Mouse (Mus musculus) intestine, postnatal 0 days (tissue): ENCODE measurements at regions not wholly inside any gene's neighbourhood (a gene's known extent, or its start where the extent isn't known, plus 50 kb on each side); places are given as distances from the start of the nearest gene placed in this dataset.

ENCODE experiments used
- ATAC-seq: fragments of 200-750 bp; cut with Nextera tagmentation; 2 replicates; pipeline ENCODE4 v1.8.0; 2017; ENCODE audit warnings: mild to moderate bottlenecking, moderate TSS enrichment, moderate library complexity
- H3K27ac ChIP-seq: fragments of 300-500 bp; sonication (generic); 2 replicates; pipeline ENCODE4 v1.5.1; 2014; ENCODE audit warnings: mild to moderate bottlenecking, low read depth, low read length, moderate library complexity
- H3K27me3 ChIP-seq: fragments of 300-500 bp; sonication (generic); replicated peaks from 2 replicates; pipeline ENCODE4 v1.6.1; 2014; ENCODE audit warnings: low read length, mixed read lengths; ENCODE audit not compliant: control insufficient read depth, insufficient read depth
- H3K36me3 ChIP-seq: fragments of 300-500 bp; sonication (generic); 2 replicates; pipeline ENCODE4 v1.6.1; 2014; ENCODE audit warnings: mild to moderate bottlenecking, moderate library complexity; ENCODE audit not compliant: control insufficient read depth, insufficient read depth
- H3K4me1 ChIP-seq: fragments of 300-500 bp; sonication (generic); replicated peaks from 2 replicates; pipeline ENCODE4 v1.6.1; 2014; ENCODE audit warnings: antibody characterized with exemption, low read length, mixed read lengths; ENCODE audit not compliant: control insufficient read depth, insufficient read depth
- H3K4me2 ChIP-seq: fragments of 300-500 bp; sonication (generic); replicated peaks from 2 replicates; pipeline ENCODE4 v1.6.1; 2014; ENCODE audit warnings: low read depth, mild to moderate bottlenecking, moderate library complexity
- H3K4me3 ChIP-seq: fragments of 300-500 bp; sonication (generic); 2 replicates; pipeline ENCODE4 v1.5.1; 2014; ENCODE audit warnings: low read depth, low read length
- H3K9ac ChIP-seq: fragments of 300-500 bp; sonication (generic); 2 replicates; pipeline ENCODE4 v1.6.1; 2014; ENCODE audit warnings: mild to moderate bottlenecking, low read depth, low read length
- H3K9me3 ChIP-seq: fragments of 300-500 bp; sonication (generic); 2 replicates; pipeline ENCODE4 v1.6.1; 2016; ENCODE audit warnings: mixed run types; ENCODE audit not compliant: control insufficient read depth
- CTCF ChIP-seq: sonication (generic); IDR thresholded peaks from 2 replicates; pipeline ENCODE4 v1.5.1; 2016; ENCODE audit warnings: low read depth, mild to moderate bottlenecking, control low read depth, antibody characterized with exemption, moderate library complexity
- WGBS: fragments of 180-500 bp; shearing (Covaris S2); extraction: QIAGEN DNeasy Blood & Tissue Kit; methylation state at CpG from one replicate; pipeline ENCODE4 v1.1.7; 2014; 5-methylcytosine and 5-hydroxymethylcytosine counted together

- Histone ChIP-seq H3K9ac (no peak overlapping the region), H3K27me3 (no peaks in the 10 kb centered on the region), H3K36me3 (no peaks in the 10 kb centered on the region), H3K9me3 (no peaks in the 10 kb centered on the region), H3K4me2 (no peak overlapping the region), H3K4me1 (no peaks in the 10 kb centered on the region), H3K4me3 (no peak overlapping the region), H3K27ac (no peak overlapping the region)
- 54% methylated on average over 6 of the region's 6 CpGs for WGBS
- TF ChIP-seq CTCF = no peak
- no peak for ATAC-seq
These were observed 50.8 kb upstream of the Spred1 start for GRCm38 (mm10) chr2:117070348-117070747.

DNA sequence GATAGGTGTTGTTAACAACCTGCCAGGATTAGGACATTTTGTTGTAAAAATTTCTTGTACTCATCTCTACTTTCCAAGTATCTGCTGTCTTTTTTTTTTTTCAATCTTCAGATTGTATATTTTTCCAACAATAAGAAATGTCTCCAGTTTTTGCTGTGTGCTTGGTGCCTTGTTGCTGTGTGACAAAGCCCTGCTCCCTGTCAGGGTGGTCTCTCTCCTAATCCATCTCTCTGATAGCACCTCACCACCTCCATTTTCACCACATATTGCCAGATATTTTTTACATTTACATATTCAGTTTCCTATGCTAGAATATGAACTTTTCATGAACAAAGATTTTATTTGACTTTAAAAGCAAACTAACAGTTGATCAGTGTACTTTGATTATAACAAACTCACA lies 50.1 kb upstream of the Spred1 start:
- Histone ChIP-seq H3K27ac (no peak overlapping the region), H3K9ac (no peak overlapping the region), H3K4me2 (no peak overlapping the region), H3K4me3 (no peak overlapping the region), H3K36me3 (no peaks in the 10 kb centered on the region), H3K9me3 (no peaks in the 10 kb centered on the region), H3K27me3 (no peaks in the 10 kb centered on the region), H3K4me1 (no peaks in the 10 kb centered on the region)
- TF ChIP-seq CTCF = no peak
- no peak for ATAC-seq
